Mouse (Mus musculus): ENCODE results near the gene Duoxa2. TPM values are rescaled to one million over a fixed set of nuclear protein-coding genes. Genes with fewer than 3 reads are reported as not detected.
"Not testable (repeated sequence)": the region's sequence is repeated elsewhere in the genome, so short reads cannot be mapped to it uniquely, and the experiment has no call there.

Duoxa2 gene
- polyA plus RNA-seq, 1 experiment from 2014 or later, result not detected

DNA sequence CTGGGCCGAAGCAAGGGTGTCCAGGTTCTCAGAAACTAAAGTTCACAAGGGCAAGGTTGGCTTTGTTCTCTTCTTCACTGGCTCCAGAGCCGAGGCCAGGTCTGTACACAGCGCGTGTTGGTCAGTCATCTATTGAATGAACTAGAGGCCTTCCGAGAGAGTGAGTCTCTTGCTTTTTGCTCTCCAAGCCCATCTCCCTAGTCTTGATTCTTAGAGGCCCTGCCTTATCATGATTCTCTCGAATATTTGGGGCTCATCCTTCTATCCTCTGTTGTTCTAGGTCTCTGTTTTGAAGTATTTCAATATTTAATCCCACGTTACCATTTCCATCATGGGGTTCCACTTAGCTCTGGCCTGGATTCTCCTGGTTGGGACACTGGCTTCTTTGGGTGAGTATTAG lies 16.7 kb downstream of the Duoxa2 start, which contains the start of gene Duox1:
Gene Duox1, plus strand, starts transcription at position 301 of the 400 bp plus-strand sequence.
- Histone ChIP-seq H3K27me3 (ENCODE audit: control insufficient read depth, insufficient read depth, low read length) (peaks cover 22% of the 10 kb centered on the region), H3K4me2 (replicated peaks; ENCODE audit: low read depth, low read length) (no peak within 1 kb of the TSS), H3K27ac (ENCODE audit: low read length) (no peak within 1 kb of the TSS)

DNA sequence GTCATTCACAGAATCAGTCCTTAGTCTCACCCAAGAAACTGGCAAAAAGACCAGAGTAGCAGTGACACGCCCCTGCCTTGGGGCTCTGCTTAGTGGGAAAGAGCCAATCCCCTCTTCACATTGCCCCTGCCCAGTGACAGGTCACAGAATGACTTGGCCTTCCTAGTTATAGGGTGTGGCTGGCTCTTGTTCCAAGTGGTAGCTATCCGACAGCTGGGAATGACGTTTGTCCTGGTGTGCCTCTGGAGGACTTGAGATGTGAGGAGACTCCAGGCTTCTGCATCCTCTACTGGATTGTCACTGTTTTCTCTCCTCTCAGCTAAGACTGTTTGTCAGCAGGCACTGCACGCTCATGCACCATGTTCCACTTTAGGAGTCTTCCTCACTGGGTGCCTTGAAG lies 18.7 kb downstream of the Duoxa2 start:
- Histone ChIP-seq H3K9ac (replicated peaks; ENCODE audit: low read depth, low read length) (no peak overlapping the region), H3K9me3 (ENCODE audit: control insufficient read depth, low read depth, low read length) (no peaks in the 10 kb centered on the region), H3K4me2 (replicated peaks; ENCODE audit: low read depth, low read length) (no peak overlapping the region), H3K4me3 (ENCODE audit: low read depth, low read length) (no peak overlapping the region), H3K27ac (ENCODE audit: low read length) (no peak overlapping the region), H3K27me3 (ENCODE audit: control insufficient read depth, insufficient read depth, low read length) (peaks cover 22% of the 10 kb centered on the region), H3K36me3 (ENCODE audit: control insufficient read depth, insufficient read depth, low read length) (no peaks in the 10 kb centered on the region), H3K4me1 (ENCODE audit: control insufficient read depth, insufficient read depth, low read length) (0 out of 2 replicates have a peak, but pooled peaks cover 6% of the 10 kb centered on the region)
- 68% methylated on average over 4 of the region's 4 CpGs for WGBS
- ATAC-seq (ENCODE audit: insufficient number of reproducible peaks, insufficient read depth, low FRiP score, low read depth), result no peak

More for the DNA sequence above, 16.7 kb downstream of the Duoxa2 start, which contains the start of gene Duox1:
- H3K9me3 ChIP-seq (ENCODE audit: control insufficient read depth, low read depth, low read length), result no peaks in the 10 kb centered on the region
- ATAC-seq (ENCODE audit: insufficient number of reproducible peaks, insufficient read depth, low FRiP score, low read depth), result no peak
- no peak within 1 kb of the TSS for H3K9ac ChIP-seq (replicated peaks; ENCODE audit: low read depth, low read length)
- H3K4me3 ChIP-seq (ENCODE audit: low read depth, low read length), result no peak within 1 kb of the TSS
- 93% methylated on average over 7 of the region's 7 CpGs for WGBS
- 0 out of 2 replicates have a peak, but pooled peaks cover 6% of the 10 kb centered on the region for H3K4me1 ChIP-seq (ENCODE audit: control insufficient read depth, insufficient read depth, low read length)
- H3K36me3 ChIP-seq (ENCODE audit: control insufficient read depth, insufficient read depth, low read length), result no peaks in the 10 kb centered on the region

DNA sequence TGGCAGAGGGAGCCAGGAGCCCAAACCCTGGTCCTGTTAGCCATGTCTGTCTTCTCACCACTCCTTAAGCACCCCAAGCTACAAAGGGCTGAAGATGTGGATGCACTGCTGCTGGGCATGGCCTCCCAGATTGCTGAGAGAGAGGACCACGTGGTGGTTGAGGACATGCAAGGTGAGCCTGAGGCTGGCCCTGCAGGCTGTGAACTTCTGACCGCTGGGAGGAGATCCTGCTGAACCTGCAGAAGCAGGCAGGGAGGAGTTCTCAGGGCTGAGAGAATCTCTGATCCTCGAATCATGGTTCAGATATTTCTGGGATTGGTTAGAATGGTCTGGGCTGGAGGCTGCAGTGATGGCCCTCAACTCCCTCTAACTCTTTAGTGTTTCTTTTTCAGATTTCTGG lies 25.3 kb downstream of the Duoxa2 start:
- WGBS, result 43% methylated on average over 3 of the region's 3 CpGs
- H3K4me1 ChIP-seq (ENCODE audit: control insufficient read depth, insufficient read depth, low read length), result no peaks in the 10 kb centered on the region
- no peaks in the 10 kb centered on the region for H3K36me3 ChIP-seq (ENCODE audit: control insufficient read depth, insufficient read depth, low read length)
- no peak overlapping the region for H3K27ac ChIP-seq (ENCODE audit: low read length)
- H3K9me3 ChIP-seq (ENCODE audit: control insufficient read depth, low read depth, low read length), result no peaks in the 10 kb centered on the region
- H3K27me3 ChIP-seq (ENCODE audit: control insufficient read depth, insufficient read depth, low read length), result no peaks in the 10 kb centered on the region
- no peak overlapping the region for H3K4me2 ChIP-seq (replicated peaks; ENCODE audit: low read depth, low read length)
- no peak overlapping the region for H3K4me3 ChIP-seq (ENCODE audit: low read depth, low read length)
- no peak overlapping the region for H3K9ac ChIP-seq (replicated peaks; ENCODE audit: low read depth, low read length)
- no peak for ATAC-seq (ENCODE audit: insufficient number of reproducible peaks, insufficient read depth, low FRiP score, low read depth)

DNA sequence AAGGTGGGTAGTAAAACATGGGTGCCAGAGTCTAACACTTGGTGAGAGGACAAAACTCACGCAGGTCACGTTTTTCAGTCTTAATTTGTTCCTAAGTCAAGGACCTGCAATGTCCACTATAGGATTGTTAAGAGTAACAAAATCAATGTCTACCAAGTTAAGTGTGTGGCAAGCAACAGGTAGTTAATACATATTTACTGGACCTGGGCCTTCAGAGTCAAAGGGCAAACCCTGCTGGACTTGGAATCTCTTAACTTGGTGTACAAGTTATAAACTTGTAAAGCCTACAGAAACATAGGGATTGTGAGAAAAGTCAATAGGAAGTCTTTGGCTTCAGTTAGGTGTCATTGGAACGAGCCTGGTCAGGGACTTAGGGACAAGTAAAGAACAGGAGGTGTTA lies 25.9 kb downstream of the Duoxa2 start:
- Histone ChIP-seq H3K4me3 (ENCODE audit: low read depth, low read length) (no peak overlapping the region), H3K4me2 (replicated peaks; ENCODE audit: low read depth, low read length) (no peak overlapping the region), H3K9me3 (ENCODE audit: control insufficient read depth, low read depth, low read length) (no peaks in the 10 kb centered on the region), H3K36me3 (ENCODE audit: control insufficient read depth, insufficient read depth, low read length) (no peaks in the 10 kb centered on the region), H3K9ac (replicated peaks; ENCODE audit: low read depth, low read length) (no peak overlapping the region), H3K27me3 (ENCODE audit: control insufficient read depth, insufficient read depth, low read length) (no peaks in the 10 kb centered on the region), H3K4me1 (ENCODE audit: control insufficient read depth, insufficient read depth, low read length) (no peaks in the 10 kb centered on the region), H3K27ac (ENCODE audit: low read length) (no peak overlapping the region)
- no peak for ATAC-seq (ENCODE audit: insufficient number of reproducible peaks, insufficient read depth, low FRiP score, low read depth)
- 77% methylated on average over 3 of the region's 3 CpGs for WGBS

DNA sequence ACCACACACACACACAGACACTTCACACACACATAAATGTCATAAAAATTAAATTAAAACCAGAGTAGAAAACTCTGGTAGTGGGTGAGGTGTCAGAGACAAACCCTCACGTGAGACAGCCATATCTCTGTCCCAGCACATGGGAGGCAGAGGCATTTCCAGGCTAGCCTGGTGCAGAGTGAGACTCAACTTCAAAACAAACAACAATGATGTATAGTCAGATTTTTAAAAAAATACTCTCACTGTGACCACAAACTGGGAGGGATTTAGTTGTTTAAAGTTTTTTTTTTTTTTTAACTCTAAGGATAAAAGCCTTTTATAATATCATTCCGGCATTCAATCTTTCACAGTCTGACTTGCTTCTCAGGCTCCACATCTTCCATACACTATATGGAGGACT lies 26.7 kb downstream of the Duoxa2 start:
- H3K9ac ChIP-seq (replicated peaks; ENCODE audit: low read depth, low read length), result no peak overlapping the region
- ATAC-seq (ENCODE audit: insufficient number of reproducible peaks, insufficient read depth, low FRiP score, low read depth), result no peak
- no peak overlapping the region for H3K27ac ChIP-seq (ENCODE audit: low read length)
- H3K36me3 ChIP-seq (ENCODE audit: control insufficient read depth, insufficient read depth, low read length), result no peaks in the 10 kb centered on the region
- no peak overlapping the region for H3K4me2 ChIP-seq (replicated peaks; ENCODE audit: low read depth, low read length)
- no peak overlapping the region for H3K4me3 ChIP-seq (ENCODE audit: low read depth, low read length)
- no peaks in the 10 kb centered on the region for H3K9me3 ChIP-seq (ENCODE audit: control insufficient read depth, low read depth, low read length)
- no peaks in the 10 kb centered on the region for H3K4me1 ChIP-seq (ENCODE audit: control insufficient read depth, insufficient read depth, low read length)
- no peaks in the 10 kb centered on the region for H3K27me3 ChIP-seq (ENCODE audit: control insufficient read depth, insufficient read depth, low read length)
- 58% methylated on average over 2 of the region's 2 CpGs for WGBS

DNA sequence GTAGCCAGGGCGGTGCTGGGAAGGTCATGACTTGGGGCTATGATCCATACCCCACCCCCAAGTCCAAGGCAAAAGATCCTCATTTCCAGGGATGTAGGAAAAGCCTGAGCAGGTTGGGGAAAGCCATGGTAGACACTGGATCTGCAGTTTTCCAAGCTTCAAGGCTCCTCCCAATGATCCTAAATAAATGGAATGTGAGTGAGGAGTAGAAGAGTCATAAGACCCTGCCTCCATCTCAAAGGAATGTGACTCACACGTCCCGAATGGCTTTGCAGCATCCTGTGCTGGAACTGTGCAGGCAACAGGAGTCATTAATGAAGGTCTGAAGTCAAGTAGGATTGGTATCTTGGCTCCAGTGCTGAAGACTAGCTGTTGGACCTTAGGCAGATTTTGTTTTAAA lies 29.3 kb downstream of the Duoxa2 start:
- no peak overlapping the region for H3K4me2 ChIP-seq (replicated peaks; ENCODE audit: low read depth, low read length)
- H3K4me3 ChIP-seq (ENCODE audit: low read depth, low read length), result no peak overlapping the region
- 56% methylated on average over 3 of the region's 3 CpGs for WGBS
- H3K36me3 ChIP-seq (ENCODE audit: control insufficient read depth, insufficient read depth, low read length), result no peaks in the 10 kb centered on the region
- H3K4me1 ChIP-seq (ENCODE audit: control insufficient read depth, insufficient read depth, low read length), result no peaks in the 10 kb centered on the region
- H3K9me3 ChIP-seq (ENCODE audit: control insufficient read depth, low read depth, low read length), result no peaks in the 10 kb centered on the region
- no peak overlapping the region for H3K27ac ChIP-seq (ENCODE audit: low read length)
- no peak overlapping the region for H3K9ac ChIP-seq (replicated peaks; ENCODE audit: low read depth, low read length)
- no peak for ATAC-seq (ENCODE audit: insufficient number of reproducible peaks, insufficient read depth, low FRiP score, low read depth)
- H3K27me3 ChIP-seq (ENCODE audit: control insufficient read depth, insufficient read depth, low read length), result no peaks in the 10 kb centered on the region

DNA sequence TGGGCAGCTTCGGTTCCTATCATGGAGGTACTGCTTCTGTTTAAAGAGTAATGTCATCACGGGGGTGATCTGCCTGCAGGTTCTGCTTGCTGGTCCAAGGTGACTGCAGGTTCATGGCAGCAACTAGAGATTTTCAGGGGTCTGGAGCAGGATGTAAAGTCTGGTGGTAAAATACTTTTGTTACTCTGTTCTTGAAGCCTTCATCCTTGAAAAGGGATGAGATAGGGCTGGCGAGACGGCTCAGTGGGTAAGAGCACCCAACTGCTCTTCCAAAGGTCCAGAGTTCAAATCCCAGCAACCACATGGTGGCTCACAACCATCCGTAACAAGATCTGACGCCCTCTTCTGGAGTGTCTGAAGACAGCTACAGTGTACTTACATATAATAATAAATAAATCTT lies 31.6 kb downstream of the Duoxa2 start:
- not testable (repeated sequence) for H3K36me3 ChIP-seq (ENCODE audit: control insufficient read depth, insufficient read depth, low read length); H3K27ac ChIP-seq (ENCODE audit: low read length)
- 84% methylated on average over 4 of the region's 6 CpGs for WGBS

DNA sequence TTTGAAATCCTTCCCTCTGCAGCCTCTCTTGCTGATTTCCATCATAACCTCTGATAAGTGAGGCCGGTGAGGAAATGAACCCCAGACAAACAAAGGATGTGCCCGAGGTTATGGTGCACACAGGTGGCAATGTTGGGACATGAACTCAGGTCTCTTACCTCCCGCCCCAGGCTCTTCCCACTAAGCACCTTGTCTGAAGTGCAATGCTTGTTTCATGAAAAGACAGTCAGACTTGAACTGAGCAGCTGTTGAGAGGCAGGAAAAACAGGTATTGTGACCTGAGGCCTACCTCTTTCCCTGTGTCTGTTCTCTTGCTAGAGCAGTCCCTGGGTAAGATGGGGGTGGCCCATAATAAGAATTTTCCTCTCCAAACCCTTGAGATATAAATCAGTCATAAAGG lies 33.5 kb downstream of the Duoxa2 start:
- Histone ChIP-seq H3K4me3 (ENCODE audit: low read depth, low read length) (no peak overlapping the region), H3K9ac (replicated peaks; ENCODE audit: low read depth, low read length) (no peak overlapping the region), H3K36me3 (ENCODE audit: control insufficient read depth, insufficient read depth, low read length) (no peaks in the 10 kb centered on the region), H3K4me2 (replicated peaks; ENCODE audit: low read depth, low read length) (no peak overlapping the region), H3K4me1 (ENCODE audit: control insufficient read depth, insufficient read depth, low read length) (no peaks in the 10 kb centered on the region), H3K27ac (ENCODE audit: low read length) (no peak overlapping the region), H3K9me3 (ENCODE audit: control insufficient read depth, low read depth, low read length) (no peaks in the 10 kb centered on the region), H3K27me3 (ENCODE audit: control insufficient read depth, insufficient read depth, low read length) (no peaks in the 10 kb centered on the region)
- ATAC-seq (ENCODE audit: insufficient number of reproducible peaks, insufficient read depth, low FRiP score, low read depth), result no peak
- 63% methylated on average over 3 of the region's 3 CpGs for WGBS

More for the DNA sequence above, 31.6 kb downstream of the Duoxa2 start:
- H3K4me2 ChIP-seq (replicated peaks; ENCODE audit: low read depth, low read length); ATAC-seq (ENCODE audit: insufficient number of reproducible peaks, insufficient read depth, low FRiP score, low read depth); H3K4me3 ChIP-seq (ENCODE audit: low read depth, low read length); H3K27me3 ChIP-seq (ENCODE audit: control insufficient read depth, insufficient read depth, low read length); H3K9ac ChIP-seq (replicated peaks; ENCODE audit: low read depth, low read length); H3K9me3 ChIP-seq (ENCODE audit: control insufficient read depth, low read depth, low read length); H3K4me1 ChIP-seq (ENCODE audit: control insufficient read depth, insufficient read depth, low read length): not testable (repeated sequence)

DNA sequence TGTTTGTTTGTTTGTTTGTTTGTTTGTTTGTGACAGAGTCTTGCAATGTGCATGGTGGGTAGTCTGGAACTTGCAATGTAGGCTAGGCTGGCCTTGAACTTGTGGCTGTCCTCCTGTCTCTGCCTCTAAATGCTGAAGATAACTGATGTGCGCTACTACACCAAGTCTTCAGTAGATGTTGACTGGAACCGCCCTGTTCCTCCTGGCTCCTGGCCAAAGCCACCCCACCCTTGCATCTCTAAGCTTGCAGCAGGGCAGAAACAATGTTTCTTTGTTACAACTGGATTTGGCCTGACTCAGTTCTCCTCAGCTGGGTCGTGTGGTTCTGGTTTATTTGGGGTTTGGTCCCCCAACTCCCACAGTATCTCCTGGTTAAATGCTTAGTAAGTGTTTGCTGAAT lies 35.5 kb downstream of the Duoxa2 start:
- H3K4me1 ChIP-seq (ENCODE audit: control insufficient read depth, insufficient read depth, low read length), result no peaks in the 10 kb centered on the region
- no peaks in the 10 kb centered on the region for H3K36me3 ChIP-seq (ENCODE audit: control insufficient read depth, insufficient read depth, low read length)
- H3K9me3 ChIP-seq (ENCODE audit: control insufficient read depth, low read depth, low read length), result no peaks in the 10 kb centered on the region
- H3K27me3 ChIP-seq (ENCODE audit: control insufficient read depth, insufficient read depth, low read length), result no peaks in the 10 kb centered on the region
- H3K9ac ChIP-seq (replicated peaks; ENCODE audit: low read depth, low read length), result no peak overlapping the region
- H3K4me2 ChIP-seq (replicated peaks; ENCODE audit: low read depth, low read length), result no peak overlapping the region
- ATAC-seq (ENCODE audit: insufficient number of reproducible peaks, insufficient read depth, low FRiP score, low read depth), result no peak
- no peak overlapping the region for H3K27ac ChIP-seq (ENCODE audit: low read length)
- WGBS, result 63% methylated on average over 3 of the region's 3 CpGs
- no peak overlapping the region for H3K4me3 ChIP-seq (ENCODE audit: low read depth, low read length)

Data from stomach, embryonic 14.5 days (tissue).